Mouse (Mus musculus): ENCODE measurements around the gene Gm49322. TPM values are rescaled to one million over a fixed set of nuclear protein-coding genes. Genes with fewer than 3 reads are reported as not detected.

The Gm49322 gene
- polyA plus RNA-seq, 1 experiment from 2014 or later: 3.6 TPM

DNA sequence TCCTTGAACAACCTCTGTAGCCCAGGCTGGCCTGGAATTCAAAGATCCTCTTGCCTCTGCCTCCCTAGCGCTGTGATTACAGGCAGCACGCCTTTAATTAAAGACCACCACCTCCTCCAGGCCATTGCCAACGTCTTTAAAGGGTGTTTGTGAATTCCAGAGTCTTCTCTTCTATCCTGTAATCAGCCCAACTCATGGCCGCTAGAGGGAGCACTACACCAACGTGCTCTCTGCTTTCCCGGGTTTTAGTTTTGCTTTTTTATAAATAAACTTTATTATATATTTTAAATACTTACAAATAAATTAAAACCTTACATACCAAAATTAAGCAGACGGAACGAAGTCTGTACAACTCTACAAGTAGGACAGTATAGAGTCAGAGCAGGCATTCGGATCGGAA lies 53.4 kb downstream of the Gm49322 start:
- DNase-seq (ENCODE audit: low spot score): no peak
- Histone ChIP-seq H3K4me3 (ENCODE audit: low read depth, low read length) (peak overlapping the region; percentile 26; the same call in 1 of the 2 replicates), H3K4me1 (replicated peaks; ENCODE audit: control insufficient read depth, insufficient read depth, low read length) (peaks cover 38% of the 10 kb centered on the region), H3K9ac (ENCODE audit: low read depth, low read length) (peak overlapping the region; percentile 52; the same call in 1 of the 2 replicates), H3K27me3 (replicated peaks; ENCODE audit: control insufficient read depth, insufficient read depth, low read length) (no peaks in the 10 kb centered on the region), H3K4me2 (peak overlapping the region; percentile 55), H3K27ac (ENCODE audit: low read depth, low read length) (peak overlapping the region; percentile 32; the same call in 1 of the 2 replicates), H3K36me3 (ENCODE audit: control insufficient read depth, insufficient read depth, low read length) (no peaks in the 10 kb centered on the region), H3K9me3 (ENCODE audit: control insufficient read depth, low read length) (no peaks in the 10 kb centered on the region)
- 17% methylated on average over 10 of the region's 10 CpGs for WGBS
- no peak for ATAC-seq (replicated peaks; ENCODE audit: low FRiP score)

- no peaks in the 10 kb centered on the region for H3K27me3 ChIP-seq (replicated peaks; ENCODE audit: control insufficient read depth, insufficient read depth, low read length)
- peaks cover 3% of the 10 kb centered on the region; the same call in 1 of the 2 replicates for H3K36me3 ChIP-seq (ENCODE audit: control insufficient read depth, insufficient read depth, low read length)
- no peak for DNase-seq (ENCODE audit: low spot score)
- 33% methylated on average over 5 of the region's 5 CpGs for WGBS
- peaks cover 49% of the 10 kb centered on the region for H3K4me1 ChIP-seq (replicated peaks; ENCODE audit: control insufficient read depth, insufficient read depth, low read length)
- ATAC-seq (replicated peaks; ENCODE audit: low FRiP score): no peak
- H3K9me3 ChIP-seq (ENCODE audit: control insufficient read depth, low read length): no peaks in the 10 kb centered on the region
- H3K9ac ChIP-seq (ENCODE audit: low read depth, low read length): no peak overlapping the region
- H3K4me3 ChIP-seq (ENCODE audit: low read depth, low read length): no peak overlapping the region
- H3K4me2 ChIP-seq: no peak overlapping the region
- H3K27ac ChIP-seq (ENCODE audit: low read depth, low read length): no peak overlapping the region
Observed at GRCm38 (mm10) chr10:80661149-80661548, 55.3 kb downstream of the Gm49322 start.

DNA sequence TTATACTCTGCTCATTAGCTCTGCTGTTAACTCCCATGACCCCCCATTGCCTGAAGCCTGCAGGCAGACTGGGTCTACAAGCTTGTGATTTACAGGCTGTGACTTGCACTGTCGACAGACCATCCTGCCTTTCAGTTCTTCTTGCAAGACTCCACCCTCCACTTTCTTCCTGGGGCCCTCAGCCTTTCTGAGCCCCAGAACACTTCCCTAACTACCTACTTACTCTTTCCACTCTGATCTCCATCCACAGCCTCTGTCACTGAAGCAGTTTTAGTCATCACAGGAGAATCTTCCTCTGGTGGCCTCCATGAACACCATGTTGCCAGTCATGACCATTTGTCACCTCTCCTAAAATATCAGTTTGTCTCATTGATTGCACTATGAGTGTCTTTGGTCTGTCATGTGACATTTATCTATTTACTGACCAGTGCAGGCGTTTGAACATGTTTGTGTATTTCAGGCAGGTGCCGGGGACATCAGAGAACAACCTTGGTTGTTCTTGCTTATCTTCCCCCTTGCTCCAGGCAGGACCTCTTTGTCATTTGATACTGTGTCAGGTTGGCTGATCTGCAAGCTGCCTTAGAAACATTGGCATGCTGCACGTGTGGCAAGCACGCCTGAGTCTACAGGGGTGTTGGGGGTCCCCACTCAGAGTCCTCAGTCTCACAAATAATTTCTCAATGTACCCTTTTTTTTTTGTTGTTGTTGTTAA lies 57.8 kb downstream of the Gm49322 start:
- WGBS: 17% methylated on average over 5 of the region's 5 CpGs
- H3K4me3 ChIP-seq (ENCODE audit: low read depth, low read length): no peak overlapping the region
- peaks cover 39% of the 10 kb centered on the region for H3K4me1 ChIP-seq (replicated peaks; ENCODE audit: control insufficient read depth, insufficient read depth, low read length)
- peak overlapping the region; percentile 50; the same call in 1 of the 2 replicates for H3K4me2 ChIP-seq
- no peaks in the 10 kb centered on the region for H3K27me3 ChIP-seq (replicated peaks; ENCODE audit: control insufficient read depth, insufficient read depth, low read length)
- no peak for ATAC-seq (replicated peaks; ENCODE audit: low FRiP score)
- DNase-seq (ENCODE audit: low spot score): no peak
- H3K27ac ChIP-seq (ENCODE audit: low read depth, low read length): peak overlapping the region; percentile 72
- H3K9me3 ChIP-seq (ENCODE audit: control insufficient read depth, low read length): no peaks in the 10 kb centered on the region
- H3K9ac ChIP-seq (ENCODE audit: low read depth, low read length): peak overlapping the region; percentile 22
- H3K36me3 ChIP-seq (ENCODE audit: control insufficient read depth, insufficient read depth, low read length): peaks cover 28% of the 10 kb centered on the region

GRCm38 (mm10) chr10:80664197-80665015 lies 58.6 kb downstream of the Gm49322 start:
- peaks cover 34% of the 10 kb centered on the region for H3K4me1 ChIP-seq (replicated peaks; ENCODE audit: control insufficient read depth, insufficient read depth, low read length)
- H3K36me3 ChIP-seq (ENCODE audit: control insufficient read depth, insufficient read depth, low read length): peaks cover 35% of the 10 kb centered on the region
- WGBS: 26% methylated on average over 16 of the region's 16 CpGs
- H3K9me3 ChIP-seq (ENCODE audit: control insufficient read depth, low read length): no peaks in the 10 kb centered on the region
- DNase-seq (ENCODE audit: low spot score) (no peak), ATAC-seq (replicated peaks; ENCODE audit: low FRiP score) (peak; percentile 40)
- peak overlapping the region; percentile 12; the same call in 1 of the 2 replicates for H3K4me3 ChIP-seq (ENCODE audit: low read depth, low read length)
- no peaks in the 10 kb centered on the region for H3K27me3 ChIP-seq (replicated peaks; ENCODE audit: control insufficient read depth, insufficient read depth, low read length)
- peak overlapping the region; percentile 72 for H3K27ac ChIP-seq (ENCODE audit: low read depth, low read length)
- peak overlapping the region; percentile 48 for H3K9ac ChIP-seq (ENCODE audit: low read depth, low read length)
- peak overlapping the region; percentile 50 for H3K4me2 ChIP-seq

DNA sequence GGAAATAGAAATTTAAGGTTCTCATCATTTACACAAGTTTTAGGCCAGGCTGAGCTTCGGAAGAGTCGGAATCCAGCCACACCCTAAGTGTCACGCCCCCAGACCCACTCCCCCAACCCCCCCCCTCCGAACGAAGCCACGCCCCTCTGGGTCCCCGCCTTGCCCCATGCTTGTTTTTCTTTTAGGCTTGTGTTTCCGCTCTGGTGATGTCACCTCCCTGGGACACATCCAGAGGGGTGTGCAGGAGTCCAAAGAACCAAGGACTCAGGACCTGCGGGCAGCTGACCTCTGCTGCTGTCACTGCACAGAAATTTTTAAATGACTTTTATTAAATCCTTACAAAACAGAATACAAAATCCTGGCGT lies 59.2 kb downstream of the Gm49322 start:
- Histone ChIP-seq H3K4me2 (peak overlapping the region; percentile 50), H3K27ac (ENCODE audit: low read depth, low read length) (peak overlapping the region; percentile 72; the same call in 1 of the 2 replicates), H3K4me3 (ENCODE audit: low read depth, low read length) (peak overlapping the region; percentile 12; the same call in 1 of the 2 replicates), H3K36me3 (ENCODE audit: control insufficient read depth, insufficient read depth, low read length) (peaks cover 41% of the 10 kb centered on the region), H3K9me3 (ENCODE audit: control insufficient read depth, low read length) (no peaks in the 10 kb centered on the region), H3K27me3 (replicated peaks; ENCODE audit: control insufficient read depth, insufficient read depth, low read length) (no peaks in the 10 kb centered on the region), H3K4me1 (replicated peaks; ENCODE audit: control insufficient read depth, insufficient read depth, low read length) (peaks cover 34% of the 10 kb centered on the region), H3K9ac (ENCODE audit: low read depth, low read length) (peak overlapping the region; percentile 48)
- ATAC-seq (replicated peaks; ENCODE audit: low FRiP score) (peak; percentile 21; the same call in 1 of the 2 replicates), DNase-seq (ENCODE audit: low spot score) (no peak)
- 11% methylated on average over 10 of the region's 10 CpGs for WGBS

Small RNA genes lying within 50 kb of the gene (microRNA-seq; reads per million reads assigned to microRNA genes)
- 1.1 reads per million for gene Mir6912 (ENCODE audit: borderline number of aligned reads)

Other genes starting within 250 kb of the Gm49322 start
- 0.25 TPM in 2 replicates for gene Plk5, start 249.6 kb upstream of the Gm49322 start, polyA plus RNA-seq (2014; fragmentation: Nextera tagmentation; extraction: Ambion mirVana)
- 2.5 and 3.7 TPM in 2 replicates for gene Mex3d, start 218.4 kb upstream of the Gm49322 start, polyA plus RNA-seq (2014; fragmentation: Nextera tagmentation; extraction: Ambion mirVana)
- gene Mbd3, start 206.5 kb upstream of the Gm49322 start, polyA plus RNA-seq (2014; fragmentation: Nextera tagmentation; extraction: Ambion mirVana): 174 and 175 TPM in 2 replicates
- 835 and 866 TPM in 2 replicates for gene Uqcr11, start 199.2 kb upstream of the Gm49322 start, polyA plus RNA-seq (2014; fragmentation: Nextera tagmentation; extraction: Ambion mirVana)
- 148 and 149 TPM in 2 replicates for gene Tcf3, start 172.4 kb upstream of the Gm49322 start, polyA plus RNA-seq (2014; fragmentation: Nextera tagmentation; extraction: Ambion mirVana)
- gene Onecut3, start 111.2 kb upstream of the Gm49322 start, polyA plus RNA-seq (2014; fragmentation: Nextera tagmentation; extraction: Ambion mirVana): 0.94 and 1.3 TPM in 2 replicates
- gene Atp8b3, start 66.9 kb upstream of the Gm49322 start, polyA plus RNA-seq (2014; fragmentation: Nextera tagmentation; extraction: Ambion mirVana): 0.12 and 0.23 TPM in 2 replicates
- 31.8 and 33.4 TPM in 2 replicates for gene Rexo1, start 44.5 kb upstream of the Gm49322 start, polyA plus RNA-seq (2014; fragmentation: Nextera tagmentation; extraction: Ambion mirVana)
- gene Klf16, start 28.7 kb upstream of the Gm49322 start, polyA plus RNA-seq (2014; fragmentation: Nextera tagmentation; extraction: Ambion mirVana): 10.0 and 11.4 TPM in 2 replicates
- 89.7 and 96.5 TPM in 2 replicates for gene Abhd17a, start 15.7 kb upstream of the Gm49322 start, polyA plus RNA-seq (2014; fragmentation: Nextera tagmentation; extraction: Ambion mirVana)
- gene Scamp4, start 3.1 kb upstream of the Gm49322 start, polyA plus RNA-seq (2014; fragmentation: Nextera tagmentation; extraction: Ambion mirVana): 93.9 and 94.3 TPM in 2 replicates
- 9.7 TPM in 2 replicates for gene Adat3, start 3.1 kb upstream of the Gm49322 start, polyA plus RNA-seq (2014; fragmentation: Nextera tagmentation; extraction: Ambion mirVana)
- 92.3 and 96.1 TPM in 2 replicates for gene Csnk1g2, start 16.8 kb downstream of the Gm49322 start, polyA plus RNA-seq (2014; fragmentation: Nextera tagmentation; extraction: Ambion mirVana)
- 38.0 and 38.4 TPM in 2 replicates for gene Btbd2, start 51.0 kb downstream of the Gm49322 start, polyA plus RNA-seq (2014; fragmentation: Nextera tagmentation; extraction: Ambion mirVana)
- 124 and 128 TPM in 2 replicates for gene Mknk2, start 72.1 kb downstream of the Gm49322 start, polyA plus RNA-seq (2014; fragmentation: Nextera tagmentation; extraction: Ambion mirVana)
- 56.7 and 57.3 TPM in 2 replicates for gene Mob3a, start 96.0 kb downstream of the Gm49322 start, polyA plus RNA-seq (2014; fragmentation: Nextera tagmentation; extraction: Ambion mirVana)
- gene Izumo4, start 96.2 kb downstream of the Gm49322 start, polyA plus RNA-seq (2014; fragmentation: Nextera tagmentation; extraction: Ambion mirVana): 5.7 and 6.8 TPM in 2 replicates
- 53.1 and 53.2 TPM in 2 replicates for gene Ap3d1, start 136.2 kb downstream of the Gm49322 start, polyA plus RNA-seq (2014; fragmentation: Nextera tagmentation; extraction: Ambion mirVana)
- 23.9 and 28.2 TPM in 2 replicates for gene Dot1l, start 149.2 kb downstream of the Gm49322 start, polyA plus RNA-seq (2014; fragmentation: Nextera tagmentation; extraction: Ambion mirVana)
- gene Sf3a2, start 192.2 kb downstream of the Gm49322 start, polyA plus RNA-seq (2014; fragmentation: Nextera tagmentation; extraction: Ambion mirVana): 116 and 121 TPM in 2 replicates
- 178 and 188 TPM in 2 replicates for gene Plekhj1, start 192.6 kb downstream of the Gm49322 start, polyA plus RNA-seq (2014; fragmentation: Nextera tagmentation; extraction: Ambion mirVana)
- gene Amh, start 199.2 kb downstream of the Gm49322 start, polyA plus RNA-seq (2014; fragmentation: Nextera tagmentation; extraction: Ambion mirVana): 0.14 TPM in 1 of 2 replicates, not detected in the other
- gene Jsrp1, start 207.5 kb downstream of the Gm49322 start, polyA plus RNA-seq (2014; fragmentation: Nextera tagmentation; extraction: Ambion mirVana): 1.1 and 1.5 TPM in 2 replicates
- 1,793 and 1,800 TPM in 2 replicates for gene Oaz1, start 220.6 kb downstream of the Gm49322 start, polyA plus RNA-seq (2014; fragmentation: Nextera tagmentation; extraction: Ambion mirVana)
- 0.05 TPM in 1 of 2 replicates, not detected in the other for gene Lingo3, start 238.0 kb downstream of the Gm49322 start, polyA plus RNA-seq (2014; fragmentation: Nextera tagmentation; extraction: Ambion mirVana)
- gene Lsm7, start 249.2 kb downstream of the Gm49322 start, polyA plus RNA-seq (2014; fragmentation: Nextera tagmentation; extraction: Ambion mirVana): 403 and 453 TPM in 2 replicates
- 58.5 and 63.8 TPM in 2 replicates for gene Sppl2b, start 249.3 kb downstream of the Gm49322 start, polyA plus RNA-seq (2014; fragmentation: Nextera tagmentation; extraction: Ambion mirVana)

All from liver, embryonic 11.5 days (tissue).